ENCODE assay signal across 8 mouse cellular contexts in the genomic region with DNA sequence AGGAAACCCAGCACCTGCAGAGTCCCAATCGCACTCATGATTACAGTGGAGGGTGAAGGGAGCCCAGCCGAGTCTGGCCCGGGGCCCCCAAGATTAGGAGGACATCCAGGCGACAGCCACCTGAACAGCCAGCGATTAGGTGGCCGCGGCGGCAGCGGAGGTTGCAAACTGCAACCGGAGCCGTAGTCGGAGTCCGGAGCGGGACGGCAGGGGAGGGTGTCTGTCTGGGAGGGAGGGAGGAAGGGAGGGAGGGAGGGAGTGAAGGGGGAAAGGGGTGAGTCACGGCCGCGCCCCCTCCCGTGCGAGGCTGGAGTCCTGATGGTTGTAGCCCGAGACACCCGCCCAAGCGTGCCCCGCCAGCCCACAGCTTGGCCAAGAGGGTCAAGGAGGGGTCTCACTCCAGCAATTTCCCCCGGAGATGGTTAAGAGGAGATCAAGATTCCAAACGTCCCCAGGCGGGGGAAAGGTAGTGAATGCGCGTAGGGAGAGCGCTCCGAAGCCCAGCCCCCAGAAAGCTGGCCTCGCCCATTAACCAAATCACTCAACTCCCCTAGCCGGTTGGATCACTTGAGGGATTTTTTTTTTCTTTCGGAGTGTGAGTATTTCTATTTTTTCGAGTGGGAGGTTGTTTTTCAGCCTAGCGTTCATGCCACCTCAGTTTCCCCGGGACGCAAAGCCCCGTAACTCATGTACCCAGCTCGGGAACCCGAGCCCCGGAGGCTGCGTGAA. TPM values are rescaled to one million over a fixed set of nuclear protein-coding genes. Genes with fewer than 3 reads are reported as not detected.
DNase-seq lines count a peak whose midpoint lies in the region; ATAC-seq and TF ChIP-seq lines count a peak whose summit lies in the region.

A gene (minus strand): TSS at position 189 of the 729 bp plus-strand sequence.

- H3K4me3 ChIP-seq in C2C12 (ENCODE audit: insufficient read depth, poor library complexity, severe bottlenecking) = peak within 1 kb of the TSS; percentile 43
- peak within 1 kb of the TSS; percentile 38 for H3K4me3 ChIP-seq in embryonic facial prominence, embryonic 11.5 days (ENCODE audit: low read depth, low read length)
- peak within 1 kb of the TSS; percentile 79 for H3K4me3 ChIP-seq in heart, postnatal 0 days (ENCODE audit: low read depth, low read length)
- H3K4me3 ChIP-seq in macrophage (ENCODE audit: inconsistent target) = peak within 1 kb of the TSS; percentile 42

- peak; percentile 52 for ATAC-seq in Patski
- ATAC-seq in embryonic facial prominence, embryonic 11.5 days (replicated peaks; ENCODE audit: insufficient number of reproducible peaks, low FRiP score, low TSS enrichment, low read depth) = peak; percentile 40
- peak; percentile 42 for ATAC-seq in heart, postnatal 0 days (ENCODE audit: insufficient read depth, low read depth)

- TF ChIP-seq EP300 in heart, postnatal 0 days (IDR thresholded peaks at IDR 0.05; ENCODE audit: low read depth) = no peak

- H3K9me3 ChIP-seq in embryonic facial prominence, embryonic 11.5 days (replicated peaks; ENCODE audit: control insufficient read depth, low read length) = no peaks in the 10 kb centered on the region
- H3K9me3 ChIP-seq in heart, postnatal 0 days (replicated peaks; ENCODE audit: control insufficient read depth, low read length) = no peaks in the 10 kb centered on the region

- CTCF ChIA-PET in Patski (lab: Charles Lee) = interaction anchor here (0.9 to 1.7 kb wide), 7 partner anchors 9 to 84 kb away, joined by 3 to 11 read pairs (median 4); a partner anchor contains a TSS

- in situ Hi-C loops in Patski (cut with MboI; ENCODE audit: low pct_unique_long_range_greater_than_20kb) = no loop called here

- under 1% methylated on average over 43 of the region's 43 CpGs for WGBS in embryonic facial prominence, embryonic 11.5 days
- WGBS in heart, postnatal 0 days = under 1% methylated on average over 43 of the region's 43 CpGs
- under 1% methylated on average over 31 of the region's 43 CpGs for WGBS in macrophage (ENCODE audit: missing documents)

- no peaks in the 10 kb centered on the region for H3K79me3 ChIP-seq in C2C12 (ENCODE audit: low read depth)

- peak within 1 kb of the TSS; percentile 63 for H3K27ac ChIP-seq in embryonic facial prominence, embryonic 11.5 days (replicated peaks; ENCODE audit: low read depth, low read length)
- no peak within 1 kb of the TSS for H3K27ac ChIP-seq in heart, postnatal 0 days (ENCODE audit: low read depth)
- H3K27ac ChIP-seq in macrophage = no peak within 1 kb of the TSS

- POLR2A ChIA-PET in Patski (lab: Charles Lee) = interaction anchor here (0.6 to 0.8 kb wide), 3 partner anchors 13 to 225 kb away, joined by 3 to 5 read pairs (median 4); a partner anchor contains a TSS

- no peaks in the 10 kb centered on the region for H3K36me3 ChIP-seq in C2C12 (ENCODE audit: control insufficient read depth, insufficient read depth)
- H3K36me3 ChIP-seq in embryonic facial prominence, embryonic 11.5 days (replicated peaks; ENCODE audit: control insufficient read depth, insufficient read depth, low read depth, low read length) = no peaks in the 10 kb centered on the region
- H3K36me3 ChIP-seq in heart, postnatal 0 days (replicated peaks; ENCODE audit: control insufficient read depth, insufficient read depth, low read length) = no peaks in the 10 kb centered on the region
- no peaks in the 10 kb centered on the region for H3K36me3 ChIP-seq in macrophage (ENCODE audit: inconsistent target)

- peak within 1 kb of the TSS; percentile 57 for H3ac ChIP-seq in C2C12 (ENCODE audit: control insufficient read depth, insufficient read length, low read depth)

- peak within 1 kb of the TSS; percentile 45 for H3K9ac ChIP-seq in embryonic facial prominence, embryonic 11.5 days (replicated peaks; ENCODE audit: low read length)
- H3K9ac ChIP-seq in heart, postnatal 0 days (replicated peaks; ENCODE audit: low read depth, low read length) = peak within 1 kb of the TSS; percentile 43

- TF ChIP-seq CTCF in C2C12 (IDR thresholded peaks at IDR 0.05; ENCODE audit: control insufficient read depth, insufficient read depth, insufficient read length) (no peak), Patski (IDR thresholded peaks at IDR 0.05) (no peak)
- TF ChIP-seq CTCF in heart, postnatal 0 days (IDR thresholded peaks at IDR 0.05; ENCODE audit: low read depth) = no peak

- no peaks in the 10 kb centered on the region for H3K4me1 ChIP-seq in embryonic facial prominence, embryonic 11.5 days (ENCODE audit: control insufficient read depth, insufficient read depth, low read length)
- H3K4me1 ChIP-seq in heart, postnatal 0 days (ENCODE audit: control insufficient read depth, insufficient read depth) = peaks cover 5% of the 10 kb centered on the region

- no peaks in the 10 kb centered on the region for H3K79me2 ChIP-seq in C2C12 (ENCODE audit: control insufficient read depth, insufficient read depth)
- H3K79me2 ChIP-seq in macrophage (ENCODE audit: inconsistent target) = no peaks in the 10 kb centered on the region

- peak within 1 kb of the TSS; percentile 65 for H3K4me2 ChIP-seq in embryonic facial prominence, embryonic 11.5 days (ENCODE audit: low read depth, low read length)
- H3K4me2 ChIP-seq in heart, postnatal 0 days (ENCODE audit: low read depth, low read length) = peak within 1 kb of the TSS; percentile 92

- DNase-seq in Patski (ENCODE audit: low read depth, low spot score) = no peak
- DNase-seq in embryonic facial prominence, embryonic 11.5 days (ENCODE audit: low spot score) = peak; percentile 76
- DNase-seq in heart, postnatal 0 days (ENCODE audit: low spot score) = no peak
- DNase-seq in kidney, postnatal 14 days = peak; percentile 83
- peak; percentile 13 to 38 for DNase-seq in spleen, adult 18-20 months
- DNase-seq in layer of hippocampus, postnatal 25 days (ENCODE audit: extremely low spot score in 1 of 2, low spot score in 1 of 2) = no peak

- no peaks in the 10 kb centered on the region for H3K27me3 ChIP-seq in C2C12 (ENCODE audit: control insufficient read depth, insufficient read depth, insufficient read length)
- H3K27me3 ChIP-seq in Patski = peaks cover 10% of the 10 kb centered on the region
- peaks cover 23% of the 10 kb centered on the region for H3K27me3 ChIP-seq in embryonic facial prominence, embryonic 11.5 days (ENCODE audit: control insufficient read depth, insufficient read depth, low read length)
- peaks cover 19% of the 10 kb centered on the region; the same call in 1 of the 2 replicates for H3K27me3 ChIP-seq in heart, postnatal 0 days (ENCODE audit: control insufficient read depth, insufficient read depth, low read length)

TF ChIP-seq in C2C12, 6 proteins besides CTCF, POLR2A, EP300 and RAD21:
- TF ChIP-seq MAX (IDR thresholded peaks at IDR 0.05) = no peak
- TF ChIP-seq MYOD1 (IDR thresholded peaks at IDR 0.05; ENCODE audit: control insufficient read depth, insufficient read length, low read depth) = no peak
- no peak for TF ChIP-seq USF1 (IDR thresholded peaks at IDR 0.05; ENCODE audit: low read depth)
- TF ChIP-seq FOSL1 (IDR thresholded peaks at IDR 0.05; ENCODE audit: insufficient read depth, low read length, poor library complexity, severe bottlenecking) = no peak
- no peak for TF ChIP-seq CEBPB (IDR thresholded peaks at IDR 0.05; ENCODE audit: low read depth)
- no peak for TF ChIP-seq MYOG (IDR thresholded peaks at IDR 0.05; ENCODE audit: control insufficient read depth, extremely low read depth, insufficient read length)

RNA-seq across cellular contexts. Expression of the gene that starts here (rescaled TPM):
- polyA plus RNA-seq in C2C12 (2012; fragmentation: generic; extraction: Trizol) (0.28 TPM), Patski (2021) (1.2 TPM), macrophage (2018) (1.2 to 1.7 TPM (median 1.4 TPM) in 3 replicates)
- polyA plus RNA-seq in embryonic facial prominence, embryonic 11.5 days (2014; fragmentation: Nextera tagmentation; extraction: Ambion mirVana) = 10.2 and 10.6 TPM in 2 replicates
- 6.9 and 10.6 TPM in 2 replicates for total RNA-seq in heart, postnatal 0 days (2014; rRNA removed; ENCODE audit: low replicate concordance)
- 3.0 and 3.1 TPM in 2 replicates for polyA plus RNA-seq in heart, postnatal 0 days (2015; fragmentation: Nextera tagmentation; extraction: Ambion mirVana)
- 1 to 10 TPM in 14 of 26 experiments, under 1 TPM in 12; 0.24 to 2.8 (median 1.2) TPM for total RNA-seq in macrophage (2018; cell fraction: chromatin; rRNA removed)
- 1 to 10 TPM in 24 of 26 experiments, under 1 TPM in 2; 0.57 to 3.3 (median 2.2) TPM for total RNA-seq in macrophage (2018; cell fraction: cytosol; rRNA removed)
- 1 to 10 TPM in 20 of 26 experiments, under 1 TPM in 6; 0.79 to 4.0 (median 2.1) TPM for total RNA-seq in macrophage (2018; cell fraction: nucleus; rRNA removed)
- 1 to 10 TPM; 9.7 to 10.0 TPM for total RNA-seq in layer of hippocampus, postnatal 25 days (2021)

Comparison
In these comparisons a context has a peak if more than half of its experiments do, and no peak if none do; other contexts are left out.
1. DNase-seq: peak in embryonic facial prominence, embryonic 11.5 days (single experiment), kidney, postnatal 14 days (single experiment) and spleen, adult 18-20 months (2 of 2); none in Patski (single experiment), heart, postnatal 0 days (single experiment) and layer of hippocampus, postnatal 25 days (0 of 2).
2. Peak in every context shown above with its lines, with median percentiles within 50 percentile points of each other: H3K4me3 ChIP-seq and ATAC-seq.